Mouse (Mus musculus) lung, postnatal 0 days (tissue): Measurements from ENCODE around the gene Ptprcap.

Experiments
- CTCF ChIP-seq: IDR thresholded peaks from 2 replicates; pipeline ENCODE4 v1.5.1; 2016; ENCODE audit warnings: antibody characterized with exemption, mild to moderate bottlenecking
- EP300 ChIP-seq: IDR thresholded peaks from 2 replicates; pipeline ENCODE4 v1.6.1; 2016; ENCODE audit warnings: antibody characterized with exemption, mild to moderate bottlenecking, control low read depth

- no peak for TF ChIP-seq CTCF
- TF ChIP-seq EP300 = no peak
Measured at GRCm38 (mm10) chr19:4117006-4117405, 36.4 kb upstream of the Ptprcap start.
